Mouse (Mus musculus) limb, embryonic 11.5 days (tissue): Measurements from ENCODE around the gene Mucl3. TPM values are rescaled to one million over a fixed set of nuclear protein-coding genes. Genes with fewer than 3 reads are reported as not detected.

ENCODE experiments used
- ATAC-seq: fragments of 200-750 bp; cut with Nextera tagmentation; 2 replicates; pipeline ENCODE4 v1.8.0; 2017; ENCODE audit warnings: low read depth; ENCODE audit not compliant: insufficient number of reproducible peaks, low FRiP score, low TSS enrichment
- DNase-seq: peaks from one replicate; pipeline ENCODE4 v3.0.0-alpha.2; 2015; ENCODE audit warnings: low spot score
- H3K27ac ChIP-seq: fragments of 300-500 bp; sonication (generic); replicated peaks from 2 replicates; pipeline ENCODE4 v1.5.1; 2014; ENCODE audit warnings: low read depth, mild to moderate bottlenecking, low read length
- H3K27me3 ChIP-seq: fragments of 300-500 bp; sonication (generic); 2 replicates; pipeline ENCODE4 v1.6.1; 2014; ENCODE audit warnings: mild to moderate bottlenecking, low read length, mixed read lengths; ENCODE audit not compliant: control insufficient read depth, insufficient read depth
- H3K36me3 ChIP-seq: fragments of 300-500 bp; sonication (generic); 2 replicates; pipeline ENCODE4 v1.6.1; 2014; ENCODE audit warnings: mild to moderate bottlenecking, low read length, moderate library complexity, mixed read lengths; ENCODE audit not compliant: control insufficient read depth, insufficient read depth
- H3K4me1 ChIP-seq: fragments of 300-500 bp; sonication (generic); 2 replicates; pipeline ENCODE4 v1.6.1; 2014; ENCODE audit warnings: low read length, mixed read lengths; ENCODE audit not compliant: control insufficient read depth, insufficient read depth
- H3K4me2 ChIP-seq: fragments of 300-500 bp; sonication (generic); 2 replicates; pipeline ENCODE4 v1.6.1; 2014; ENCODE audit warnings: low read depth, mild to moderate bottlenecking, moderate library complexity; ENCODE audit not compliant: severe bottlenecking
- H3K4me3 ChIP-seq: fragments of 300-500 bp; sonication (generic); 2 replicates; pipeline ENCODE4 v1.5.1; 2014; ENCODE audit warnings: low read depth, low read length
- H3K9ac ChIP-seq: fragments of 300-500 bp; sonication (generic); 2 replicates; pipeline ENCODE4 v1.6.1; 2014; ENCODE audit warnings: mild to moderate bottlenecking, low read length
- H3K9me3 ChIP-seq: fragments of 300-500 bp; sonication (generic); 2 replicates; pipeline ENCODE4 v1.6.1; 2016; ENCODE audit warnings: low read length; ENCODE audit not compliant: control insufficient read depth
- WGBS: fragments of 180-500 bp; shearing (Covaris S2); extraction: QIAGEN DNeasy Blood & Tissue Kit; methylation state at CpG from one replicate; pipeline ENCODE4 v1.1.7; 2014; 5-methylcytosine and 5-hydroxymethylcytosine counted together
- polyA plus RNA-seq: library from polyadenylated mRNA; unstranded; fragments of >200 nt; fragmentation: Nextera tagmentation; extraction: Ambion mirVana; gene quantifications from 2 replicates; pipeline ENCODE4 v1.2.1, GENCODE M21; 2014

Gene Mucl3
- not detected in 2 replicates for polyA plus RNA-seq

DNA sequence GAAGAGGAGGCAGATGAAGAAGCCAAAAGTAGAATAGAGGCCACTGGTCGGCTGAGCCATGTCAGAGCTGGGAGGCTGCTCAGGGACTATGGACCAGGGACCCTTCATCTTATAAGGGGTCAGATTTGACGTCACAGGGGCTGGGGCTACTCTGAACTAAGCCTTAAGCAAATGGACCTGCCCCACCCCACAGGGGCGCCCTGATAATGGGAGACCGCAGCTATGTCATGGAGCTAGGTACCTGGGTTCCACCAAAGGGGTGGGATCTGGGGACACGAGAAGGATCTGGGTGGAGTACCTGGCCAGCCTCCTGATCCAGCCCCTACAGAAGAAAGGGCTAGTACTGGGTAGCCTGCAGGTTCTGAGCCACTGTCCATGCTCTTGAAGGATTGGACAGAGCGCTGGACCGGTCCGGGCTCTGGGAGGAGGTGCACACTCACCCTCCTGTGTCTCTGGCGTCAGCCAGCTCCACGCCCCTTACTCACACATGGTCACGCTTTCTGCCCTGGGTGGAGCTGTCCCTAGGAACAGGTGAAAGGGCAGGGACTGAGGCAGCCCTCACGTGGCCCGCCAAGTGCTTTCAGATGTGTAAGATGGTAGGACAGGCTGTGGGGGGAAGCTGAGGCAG, at the start of gene Mucl3:
TSS of gene Mucl3 (minus strand) at position 87 of the 628 bp plus-strand sequence.
- no peak within 1 kb of the TSS for H3K4me3 ChIP-seq
- DNase-seq (no peak), ATAC-seq (no peak)
- WGBS: 73% methylated on average over 13 of the region's 13 CpGs
- H3K36me3 ChIP-seq: no peaks in the 10 kb centered on the region
- H3K4me2 ChIP-seq: no peak within 1 kb of the TSS
- H3K9ac ChIP-seq: no peak within 1 kb of the TSS
- H3K9me3 ChIP-seq: no peaks in the 10 kb centered on the region
- H3K27ac ChIP-seq: no peak within 1 kb of the TSS
- no peaks in the 10 kb centered on the region for H3K4me1 ChIP-seq
- no peaks in the 10 kb centered on the region for H3K27me3 ChIP-seq

DNA sequence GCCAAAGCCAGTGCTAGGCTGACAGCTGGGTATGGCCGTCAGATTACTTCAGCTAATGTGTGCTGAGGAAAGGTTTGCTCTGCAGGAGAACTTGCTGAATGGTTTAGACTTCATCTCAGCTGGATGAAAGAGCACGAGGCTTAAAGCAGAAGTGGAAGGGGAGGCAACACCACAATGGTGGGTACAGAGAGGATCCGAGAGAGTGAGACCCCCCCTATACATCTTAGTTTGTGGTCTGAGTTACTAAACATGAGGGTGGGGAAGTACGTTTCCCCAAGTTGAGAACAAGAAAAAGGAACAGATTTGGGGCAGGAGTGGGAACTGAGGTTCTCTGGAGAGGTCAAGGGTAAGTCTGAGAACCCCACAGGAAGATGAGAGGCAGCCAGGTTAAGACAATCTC, 48.9 kb upstream of the Mucl3 start:
- Histone ChIP-seq H3K9ac (no peak overlapping the region), H3K36me3 (peaks cover 10% of the 10 kb centered on the region), H3K27ac (no peak overlapping the region), H3K4me3 (no peak overlapping the region), H3K4me1 (no peaks in the 10 kb centered on the region; the same call in 1 of the 2 replicates), H3K9me3 (0 out of 2 replicates have a peak, but pooled peaks cover 2% of the 10 kb centered on the region), H3K4me2 (no peak overlapping the region), H3K27me3 (0 out of 2 replicates have a peak, but pooled peaks cover 3% of the 10 kb centered on the region)
- DNase-seq (no peak), ATAC-seq (no peak)
- 84% methylated on average over 4 of the region's 4 CpGs for WGBS

- H3K27ac ChIP-seq: no peak overlapping the region
- 80% methylated on average over 4 of the region's 4 CpGs for WGBS
- H3K9ac ChIP-seq: no peak overlapping the region
- DNase-seq (no peak), ATAC-seq (no peak)
- H3K4me1 ChIP-seq: no peaks in the 10 kb centered on the region
- no peak overlapping the region for H3K4me2 ChIP-seq
- no peak overlapping the region for H3K4me3 ChIP-seq
- no peaks in the 10 kb centered on the region for H3K27me3 ChIP-seq
- 0 out of 2 replicates have a peak, but pooled peaks cover 2% of the 10 kb centered on the region for H3K9me3 ChIP-seq
- H3K36me3 ChIP-seq: peaks cover 10% of the 10 kb centered on the region
Observed at GRCm38 (mm10) chr17:35691811-35692210, 48.3 kb upstream of the Mucl3 start.

GRCm38 (mm10) chr17:35689936-35690645, 46.6 kb upstream of the Mucl3 start:
- no peak for ATAC-seq
- H3K4me3 ChIP-seq: no peak overlapping the region
- H3K36me3 ChIP-seq: peaks cover 7% of the 10 kb centered on the region
- no peaks in the 10 kb centered on the region for H3K9me3 ChIP-seq
- H3K4me1 ChIP-seq: no peaks in the 10 kb centered on the region
- H3K27ac ChIP-seq: no peak overlapping the region
- H3K4me2 ChIP-seq: no peak overlapping the region
- DNase-seq: no peak
- 92% methylated on average over 18 of the region's 18 CpGs for WGBS
- no peak overlapping the region for H3K9ac ChIP-seq
- no peaks in the 10 kb centered on the region for H3K27me3 ChIP-seq

DNA sequence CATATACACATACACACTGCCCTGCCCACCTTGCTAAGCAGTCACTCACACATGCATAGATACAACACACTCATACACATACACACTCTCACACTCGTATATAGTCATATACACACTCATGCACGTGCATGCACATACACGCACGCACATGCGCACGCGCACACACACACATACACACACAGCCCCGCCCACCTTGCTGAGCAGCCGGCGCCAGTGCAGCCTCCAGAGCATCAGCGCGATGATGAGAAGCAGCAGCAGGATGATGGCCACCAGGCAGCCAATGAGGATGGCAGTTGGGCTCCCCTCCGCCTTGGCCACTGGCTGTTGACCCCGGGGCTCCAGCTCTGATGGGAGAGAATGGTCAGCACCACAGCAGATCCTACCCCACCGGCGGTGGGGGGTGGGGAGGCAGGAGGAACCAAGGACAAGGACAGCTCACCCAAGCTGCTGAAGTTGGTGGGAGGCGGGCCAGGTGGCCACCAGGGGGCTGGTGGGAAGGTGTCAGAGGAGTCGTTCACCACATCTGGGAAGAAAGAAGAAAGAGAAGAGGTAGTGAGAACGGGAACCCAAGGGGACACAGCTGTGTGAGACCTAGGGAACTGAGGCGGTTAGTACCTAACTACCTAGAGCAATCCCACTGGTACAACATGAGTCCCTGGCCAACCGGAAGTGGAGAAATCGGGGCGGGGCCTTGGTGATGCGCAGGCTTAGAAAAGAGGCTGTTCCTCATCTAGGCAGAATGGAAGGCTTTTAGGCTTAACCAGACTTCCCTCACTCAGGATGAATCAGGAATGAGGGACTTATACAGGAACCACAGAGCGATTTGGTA, 45.1 kb upstream of the Mucl3 start:
- 82% methylated on average over 25 of the region's 25 CpGs for WGBS
- Histone ChIP-seq H3K9ac (no peak overlapping the region), H3K36me3 (peaks cover 9% of the 10 kb centered on the region), H3K4me2 (no peak overlapping the region), H3K4me3 (no peak overlapping the region), H3K27ac (no peak overlapping the region), H3K27me3 (no peaks in the 10 kb centered on the region), H3K4me1 (no peaks in the 10 kb centered on the region), H3K9me3 (no peaks in the 10 kb centered on the region)
- no peak for ATAC-seq
- DNase-seq: no peak

GRCm38 (mm10) chr17:35685061-35685460, 41.6 kb upstream of the Mucl3 start:
- Histone ChIP-seq H3K27me3 (no peaks in the 10 kb centered on the region), H3K4me3 (no peak overlapping the region), H3K9ac (no peak overlapping the region), H3K36me3 (peaks cover 8% of the 10 kb centered on the region), H3K4me2 (no peak overlapping the region), H3K4me1 (no peaks in the 10 kb centered on the region), H3K9me3 (no peaks in the 10 kb centered on the region), H3K27ac (no peak overlapping the region)
- ATAC-seq (no peak), DNase-seq (no peak)
- WGBS: 68% methylated on average over 9 of the region's 9 CpGs

DNA sequence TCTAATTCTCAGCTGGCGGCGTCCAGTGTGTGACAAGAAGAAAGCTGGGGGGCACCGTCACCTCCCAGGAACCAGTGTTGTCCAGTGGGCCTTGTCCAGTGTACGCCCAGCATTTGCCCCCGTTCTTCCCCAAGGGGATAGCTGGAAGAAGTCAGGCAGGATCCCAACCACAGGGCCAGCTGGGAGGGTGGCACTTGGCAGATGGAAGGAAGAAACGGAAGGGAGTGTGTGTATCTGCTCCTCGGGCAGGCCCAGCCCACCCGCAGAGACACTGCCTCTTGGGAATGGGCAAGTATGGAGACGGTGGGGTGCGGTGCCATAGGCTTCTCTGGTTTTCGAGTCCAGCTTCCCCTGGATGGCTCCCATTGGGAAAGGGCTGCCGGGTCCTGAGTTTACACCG, 38.5 kb upstream of the Mucl3 start:
- H3K36me3 ChIP-seq: peaks cover 5% of the 10 kb centered on the region
- H3K9ac ChIP-seq: no peak overlapping the region
- H3K27ac ChIP-seq: no peak overlapping the region
- no peaks in the 10 kb centered on the region for H3K9me3 ChIP-seq
- H3K4me1 ChIP-seq: no peaks in the 10 kb centered on the region
- H3K27me3 ChIP-seq: no peaks in the 10 kb centered on the region
- H3K4me2 ChIP-seq: no peak overlapping the region
- no peak overlapping the region for H3K4me3 ChIP-seq
- DNase-seq (no peak), ATAC-seq (no peak)
- WGBS: 87% methylated on average over 13 of the region's 13 CpGs

GRCm38 (mm10) chr17:35680591-35680990, 37.1 kb upstream of the Mucl3 start:
- ATAC-seq (no peak), DNase-seq (no peak)
- Histone ChIP-seq H3K4me3 (no peak overlapping the region), H3K9me3 (no peaks in the 10 kb centered on the region), H3K4me1 (no peaks in the 10 kb centered on the region), H3K27ac (no peak overlapping the region), H3K27me3 (no peaks in the 10 kb centered on the region), H3K9ac (no peak overlapping the region), H3K36me3 (peaks cover 5% of the 10 kb centered on the region; the same call in 1 of the 2 replicates), H3K4me2 (no peak overlapping the region)
- WGBS: 54% methylated on average over 6 of the region's 6 CpGs
